Mouse (Mus musculus) thymus, adult 2 months (tissue): ENCODE measurements around the gene Tuba4a.
A peak's percentile ranks its signal among the peaks of the same experiment; 100 is the strongest.

ENCODE experiments used
- CTCF ChIP-seq: fragments of 200-500 bp; IDR thresholded peaks from 2 replicates; pipeline ENCODE4 v1.5.1; 2012; ENCODE audit warnings: mild to moderate bottlenecking, control low read depth, low read length, moderate library complexity, borderline replicate concordance; ENCODE audit not compliant: control insufficient read depth, poor library complexity, insufficient read depth; ENCODE audit errors: extremely low read depth
- POLR2A ChIP-seq: fragments of 200-500 bp; IDR thresholded peaks from 2 replicates; pipeline ENCODE4 v1.6.1; 2012; ENCODE audit warnings: mild to moderate bottlenecking, low read length, control low read depth, moderate library complexity; ENCODE audit not compliant: control insufficient read depth, poor library complexity, insufficient read depth; ENCODE audit errors: extremely low read depth

DNA sequence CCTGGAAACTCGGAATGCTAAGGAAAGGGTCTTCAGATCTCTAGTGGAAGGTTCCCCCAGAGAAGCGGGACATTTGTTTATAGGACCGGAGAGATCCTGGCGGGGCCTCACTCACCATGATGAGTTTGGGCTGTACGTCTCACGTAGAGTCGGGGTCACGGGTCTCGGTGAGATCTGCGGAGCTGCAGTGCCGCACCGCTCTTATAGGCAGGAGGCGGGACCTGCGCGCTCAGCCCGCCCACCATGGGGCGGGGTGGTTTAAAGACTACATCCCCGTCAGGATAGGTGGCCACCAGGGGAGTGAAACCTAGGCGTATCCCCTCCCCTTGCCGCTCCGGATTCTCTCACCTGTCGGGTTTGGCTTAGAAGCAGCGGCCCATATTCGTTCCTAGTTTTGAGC, 587 bp downstream of the Tuba4a start:
- TF ChIP-seq CTCF (no peak), POLR2A (peak; percentile 98)
